Mouse (Mus musculus) heart, adult 18-20 months (tissue): Measurements from ENCODE around the gene Mmp14. TPM values are rescaled to one million over a fixed set of nuclear protein-coding genes. Genes with fewer than 3 reads are reported as not detected.
A peak's percentile ranks its signal among the peaks of the same experiment; 100 is the strongest.

Experiments used
- DNase-seq, 2 experiments: peaks; one replicate each; pipeline ENCODE4 v3.0.0; 2021 to 2022; ENCODE audit warnings: mixed read lengths in 1 of 2
- total RNA-seq, 2 experiments: library from RNA; stranded (reverse); gene quantifications; 2 replicates each; pipeline ENCODE4 v1.2.3; 2021

Gene Mmp14
- total RNA-seq, 2 experiments from 2014 or later, result 12.4 to 15.3 TPM

DNA sequence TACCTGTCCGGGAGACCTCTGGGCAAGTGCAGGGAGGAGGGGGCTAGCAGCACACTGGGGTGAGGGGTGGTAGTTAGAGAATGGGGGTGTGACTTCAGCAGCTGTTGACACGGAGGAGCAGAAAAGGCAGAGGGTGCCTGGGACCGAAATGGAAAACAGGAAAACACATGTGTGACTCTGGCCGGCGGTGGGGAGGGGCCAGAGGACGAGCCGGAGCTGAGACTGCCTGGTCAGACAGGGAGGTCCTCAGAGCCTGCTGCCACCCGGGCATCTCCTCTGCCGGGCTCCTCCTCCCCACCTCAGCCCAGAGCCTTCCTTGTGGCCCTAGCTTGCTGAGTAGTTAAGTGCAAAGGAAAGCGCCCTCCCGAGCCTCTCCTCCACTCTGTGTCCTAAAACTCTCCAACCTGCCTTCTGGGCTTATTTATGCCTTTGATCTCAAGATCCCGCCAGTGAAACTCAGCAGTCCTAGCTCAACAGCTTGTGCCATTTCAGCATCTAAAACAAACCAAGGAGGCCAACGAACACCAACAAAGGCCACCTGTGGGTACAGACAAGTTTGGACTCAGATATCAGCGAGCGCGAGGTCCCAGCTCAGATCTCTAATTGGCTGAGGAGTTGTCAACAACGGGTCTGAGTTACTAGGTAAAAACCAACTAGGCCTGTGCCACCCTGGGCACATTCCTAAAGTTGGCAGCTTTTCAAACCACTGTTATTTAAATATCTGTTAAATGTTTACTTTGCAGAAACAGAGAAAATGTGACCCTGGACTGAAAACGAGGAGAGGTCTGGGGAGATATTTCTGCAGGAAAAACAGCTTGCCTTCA, 17.3 kb upstream of the Mmp14 start:
- DNase-seq, result peak in 1 of 2 experiments; percentile 37

DNA sequence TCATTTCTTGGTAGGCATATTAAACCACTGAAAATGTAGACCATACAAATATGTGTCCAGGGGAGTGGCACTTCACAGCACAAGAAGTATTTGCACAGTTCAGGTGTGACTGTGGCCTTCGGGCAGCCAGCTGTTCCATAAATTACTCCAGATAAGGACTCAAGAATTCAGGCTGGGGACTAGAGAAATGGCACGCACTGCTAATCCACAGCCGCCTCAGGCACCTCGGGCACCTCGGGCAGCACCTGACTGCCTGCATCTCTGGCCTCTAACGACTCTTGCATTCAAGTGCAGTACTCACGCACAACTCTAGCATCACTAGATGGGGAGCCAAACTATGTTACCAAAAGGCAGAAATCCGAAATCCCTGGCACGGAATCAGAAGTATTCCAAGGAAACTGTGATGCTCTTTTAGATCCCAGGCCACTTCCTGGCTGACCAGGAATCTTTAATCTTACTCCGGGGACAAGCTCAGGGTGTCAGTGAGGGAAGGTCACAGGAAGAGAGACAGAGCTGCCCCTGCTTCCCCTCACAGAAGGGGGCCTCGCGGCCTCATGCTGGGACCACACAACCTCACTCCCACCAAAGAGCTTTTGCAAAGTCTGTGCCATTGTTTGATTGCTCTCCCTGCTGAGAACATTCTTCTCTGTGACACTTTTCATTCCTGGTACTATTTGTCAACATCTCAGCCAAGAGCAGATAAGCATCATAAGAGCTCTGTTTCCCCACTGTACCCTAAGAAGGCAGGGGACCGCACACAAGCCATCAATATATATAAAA, 16.0 kb upstream of the Mmp14 start:
- no peak for DNase-seq

DNA sequence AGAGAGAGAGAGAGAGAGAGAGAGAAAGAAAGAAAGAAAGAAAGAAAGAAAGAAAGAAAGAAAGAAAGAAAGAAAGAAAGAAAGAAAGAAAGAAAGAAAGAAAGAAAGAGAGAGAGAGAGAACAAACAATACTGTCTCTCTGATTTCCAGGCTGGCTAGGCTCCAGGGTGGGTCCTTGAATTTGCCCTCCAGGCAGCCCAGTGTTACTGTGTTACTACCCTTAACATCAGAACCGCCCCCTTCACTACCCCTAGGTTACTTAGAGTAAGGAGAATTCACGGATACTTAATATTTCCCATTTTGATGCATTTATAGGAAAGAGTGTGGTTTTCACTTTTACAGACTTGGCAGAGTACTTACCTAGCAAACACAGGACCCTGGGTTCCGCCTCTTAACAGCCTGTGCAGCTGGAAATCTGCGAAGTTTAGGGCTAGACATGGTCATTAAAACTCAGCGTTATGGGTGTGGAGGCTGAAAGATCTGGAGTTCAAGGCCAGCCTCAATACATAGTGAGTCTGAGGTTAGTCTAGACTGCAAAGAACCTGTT, 15.1 kb upstream of the Mmp14 start:
- DNase-seq, result no peak

DNA sequence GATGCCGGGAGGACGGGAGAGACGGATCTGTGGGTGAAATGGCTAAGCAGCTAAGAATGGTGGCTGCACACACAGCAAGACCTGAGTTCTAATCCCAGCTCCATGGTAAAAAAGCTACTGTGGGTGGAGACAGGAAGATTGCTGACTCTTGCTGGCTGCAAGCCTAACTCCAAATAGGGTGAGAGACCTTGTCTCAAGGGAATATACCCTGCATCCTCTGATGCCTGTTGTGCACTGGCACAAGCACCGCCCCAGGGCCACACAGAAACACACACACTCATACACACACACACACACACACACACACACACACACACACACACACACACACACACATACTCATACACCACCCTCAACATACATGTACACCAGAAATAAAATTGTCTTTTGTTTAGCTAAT, 14.6 kb upstream of the Mmp14 start:
- no peak for DNase-seq

DNA sequence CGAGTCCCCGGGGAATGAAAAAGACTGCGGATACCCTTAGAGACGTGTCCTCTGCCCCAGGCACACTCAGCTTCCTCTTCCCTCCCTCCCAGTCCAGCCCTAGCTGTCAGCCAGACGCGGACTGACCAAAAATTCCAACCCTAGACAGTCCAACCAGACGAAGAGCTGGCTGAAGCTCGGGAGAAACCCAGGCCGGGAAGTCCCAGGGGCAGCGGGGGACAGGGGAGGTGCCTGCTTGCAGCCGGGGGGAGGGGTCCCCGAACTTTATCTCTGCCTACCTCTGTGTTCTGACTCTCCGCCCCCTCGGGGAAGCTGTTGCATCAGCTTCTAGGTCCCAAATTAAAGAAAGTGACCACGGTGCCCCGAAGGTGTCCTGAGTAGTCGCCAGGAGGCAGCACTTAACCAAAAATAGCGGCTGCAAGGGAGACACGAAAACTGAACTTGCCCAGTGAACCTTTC, 13.8 kb upstream of the Mmp14 start, which contains the start of gene Slc7a7:
Gene Slc7a7 (minus strand): TSS at position 158 of the 459 bp plus-strand sequence.
- DNase-seq, result peak in 1 of 2 experiments; percentile 35

DNA sequence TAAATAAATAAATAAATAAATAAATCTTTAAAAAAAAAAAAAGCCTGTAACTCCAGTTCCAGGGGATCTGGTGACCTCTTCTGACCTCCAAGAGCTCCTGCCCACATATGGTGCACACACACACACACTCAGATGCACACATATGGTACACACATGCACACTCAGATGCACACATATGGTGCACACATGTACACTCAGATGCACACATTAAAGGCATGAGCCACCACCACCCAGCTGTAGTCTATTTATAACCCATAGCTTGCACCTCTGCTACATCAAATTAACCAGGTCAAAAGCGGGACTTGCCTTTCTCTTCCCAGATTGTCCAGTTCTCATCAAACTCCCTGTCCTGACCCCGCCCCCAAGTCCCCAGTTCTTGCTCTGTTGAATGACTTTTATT, 10.4 kb upstream of the Mmp14 start:
- DNase-seq, result no peak

DNA sequence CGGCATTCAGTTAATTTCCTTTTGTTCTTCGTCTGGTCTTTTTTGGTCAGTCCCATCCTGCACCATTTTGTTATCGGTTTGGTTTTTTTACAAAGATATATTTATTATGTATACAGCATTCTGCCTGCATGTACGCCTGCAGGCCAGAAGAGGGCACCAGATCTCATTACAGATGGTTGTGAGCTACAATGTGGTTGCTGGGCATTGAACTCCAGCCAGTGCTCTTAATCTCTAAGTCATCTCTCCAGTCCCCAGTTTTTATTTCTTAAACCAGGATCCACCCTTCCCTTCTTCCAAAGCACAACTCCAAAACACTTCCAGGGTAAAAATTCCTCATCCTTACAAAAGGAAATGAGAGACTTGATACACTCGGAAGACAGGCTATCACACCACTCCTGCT, 8.0 kb upstream of the Mmp14 start:
- DNase-seq, result no peak

DNA sequence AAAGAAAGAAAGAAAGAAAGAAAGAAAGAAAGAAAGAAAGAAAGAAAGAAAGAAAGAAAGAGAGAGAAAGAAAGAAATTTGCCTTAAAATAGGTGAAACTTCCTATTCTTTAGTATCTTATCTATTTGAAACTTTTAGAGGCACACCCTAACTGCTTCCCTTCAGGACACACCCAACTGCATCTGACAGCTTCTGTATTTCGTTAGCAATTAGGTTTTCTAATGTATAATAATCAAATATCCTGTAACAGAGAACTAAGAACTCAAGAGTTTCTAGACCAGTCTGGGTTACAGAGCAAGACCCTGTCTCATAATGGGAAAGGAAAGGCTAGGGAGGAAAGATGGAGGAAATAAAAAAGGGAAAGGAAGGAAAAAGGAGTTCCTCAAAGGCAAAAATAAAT, 6.8 kb upstream of the Mmp14 start:
- no peak for DNase-seq

DNA sequence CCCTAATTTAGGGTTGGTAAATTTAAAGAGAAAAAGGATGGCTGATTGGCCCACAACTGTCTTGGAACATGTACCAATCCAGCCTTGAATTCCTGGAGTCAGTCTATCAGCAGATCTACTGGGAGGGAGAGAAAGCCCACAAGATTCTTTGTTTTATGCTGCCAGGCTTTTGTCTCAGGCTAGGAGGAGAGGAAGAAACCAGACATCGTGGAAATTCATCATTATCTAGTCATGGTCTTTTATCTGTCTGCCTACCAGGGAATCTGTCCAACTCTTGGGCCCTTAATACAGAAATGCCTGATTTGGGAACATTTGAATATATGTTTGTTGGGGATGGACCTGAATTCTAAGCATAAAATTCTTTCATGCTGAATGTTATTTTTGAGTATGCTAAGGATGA, 5.9 kb upstream of the Mmp14 start:
- no peak for DNase-seq

DNA sequence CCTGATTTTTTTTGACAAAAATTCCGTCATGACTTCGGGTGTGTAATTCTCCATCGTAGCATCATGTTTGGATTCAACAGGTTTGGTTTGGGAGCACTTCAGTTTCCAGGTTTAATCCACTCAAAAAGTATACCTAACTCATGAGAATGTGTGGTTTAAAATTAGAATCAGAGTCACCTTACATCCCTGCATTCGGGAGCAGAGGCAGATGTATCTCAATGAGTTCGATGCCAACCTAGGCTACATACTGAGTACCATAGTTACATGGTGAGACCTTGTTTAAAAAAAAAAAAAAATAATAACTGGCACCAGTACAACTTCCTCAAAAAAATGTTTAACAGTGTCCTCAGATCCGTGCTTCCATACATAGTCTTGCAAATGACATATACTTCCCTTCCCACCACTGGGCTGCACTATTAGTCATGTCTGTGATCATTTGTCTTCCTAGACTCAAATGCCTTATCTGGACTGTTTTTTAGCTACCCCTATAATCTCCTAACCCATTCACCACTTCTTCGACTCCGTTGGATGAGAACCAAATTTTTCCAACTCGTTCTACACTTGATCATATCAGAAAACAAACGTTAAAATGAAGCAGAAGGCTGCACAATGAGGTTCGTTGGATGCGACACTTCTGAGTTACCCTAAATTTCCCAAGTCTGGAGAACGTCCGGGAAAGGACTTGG, 5.3 kb upstream of the Mmp14 start:
- no peak for DNase-seq

DNA sequence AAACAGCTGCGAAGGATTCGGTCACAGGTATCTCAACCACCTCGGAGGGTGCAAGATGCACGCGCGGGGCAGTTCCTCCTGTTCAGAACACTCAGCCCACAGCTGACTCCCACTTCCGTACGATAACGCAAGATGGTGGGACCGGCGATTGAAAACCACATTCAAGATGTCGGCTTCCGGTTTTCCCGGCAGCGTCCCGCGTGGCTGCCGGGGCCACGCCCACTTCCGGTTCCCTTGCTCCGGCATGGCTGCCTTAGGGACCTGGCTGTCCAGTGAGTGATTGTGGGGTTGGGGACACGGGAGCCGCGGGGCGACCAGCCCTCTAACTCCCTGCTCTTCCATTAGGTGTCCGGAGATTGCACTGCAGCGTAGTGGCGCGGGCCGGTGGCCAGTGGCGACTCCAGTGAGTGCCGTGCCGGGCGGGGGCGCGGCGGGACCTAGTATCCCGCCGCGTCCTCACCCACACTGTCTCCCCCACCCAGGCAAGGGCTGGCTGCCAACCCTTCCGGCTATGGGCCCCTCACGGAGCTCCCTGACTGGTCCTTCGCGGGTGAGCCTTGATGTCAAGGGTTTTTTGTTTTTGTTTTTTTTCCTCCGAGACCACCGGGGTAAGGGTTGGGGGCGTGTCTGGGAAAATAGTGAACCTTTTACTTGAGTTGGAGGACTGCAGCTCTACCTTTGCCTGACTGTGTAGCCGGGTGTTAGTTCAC, 4.6 kb upstream of the Mmp14 start, which contains the start of gene Mrpl52:
Gene Mrpl52 (plus strand): TSS at position 221 of the 710 bp plus-strand sequence.
- DNase-seq, result peak; percentile 94 to 95

DNA sequence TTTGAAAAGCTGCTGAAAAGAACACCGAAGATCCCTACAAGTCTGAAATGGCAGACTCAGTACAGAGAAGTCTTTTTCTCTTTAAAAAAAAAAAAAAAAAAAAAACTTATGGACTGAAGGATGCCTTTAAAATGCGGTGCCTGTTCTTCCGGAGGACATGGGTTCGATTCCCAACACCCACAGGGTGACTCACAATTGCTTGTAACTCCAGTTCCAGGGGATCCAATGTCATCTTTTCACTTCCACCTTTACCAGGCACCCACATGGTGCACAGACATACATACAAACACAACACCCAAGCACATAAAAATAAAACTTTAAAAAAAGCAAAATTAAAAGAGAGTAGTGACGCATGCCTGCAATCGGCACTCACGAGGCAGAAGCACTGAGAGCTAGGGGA, 3.7 kb upstream of the Mmp14 start:
- no peak for DNase-seq

DNA sequence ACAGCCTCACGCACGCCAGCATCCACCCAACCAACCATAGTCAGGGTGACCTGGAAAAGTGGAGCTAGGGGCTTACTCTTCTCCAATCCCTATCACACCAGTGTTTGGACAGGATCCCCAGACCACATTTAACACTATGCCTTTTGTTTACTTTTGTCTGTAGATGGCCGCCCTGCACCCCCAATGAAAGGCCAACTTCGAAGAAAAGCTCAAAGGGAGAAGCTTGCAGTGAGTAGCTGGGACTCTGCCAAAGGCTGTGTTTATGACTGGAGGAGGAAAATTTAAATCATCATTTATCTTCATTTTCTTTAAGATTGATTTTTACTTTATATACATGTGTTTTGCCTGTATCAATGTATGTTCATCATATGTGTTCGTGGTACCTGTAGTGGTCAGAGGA, 3.0 kb upstream of the Mmp14 start:
- no peak for DNase-seq

DNA sequence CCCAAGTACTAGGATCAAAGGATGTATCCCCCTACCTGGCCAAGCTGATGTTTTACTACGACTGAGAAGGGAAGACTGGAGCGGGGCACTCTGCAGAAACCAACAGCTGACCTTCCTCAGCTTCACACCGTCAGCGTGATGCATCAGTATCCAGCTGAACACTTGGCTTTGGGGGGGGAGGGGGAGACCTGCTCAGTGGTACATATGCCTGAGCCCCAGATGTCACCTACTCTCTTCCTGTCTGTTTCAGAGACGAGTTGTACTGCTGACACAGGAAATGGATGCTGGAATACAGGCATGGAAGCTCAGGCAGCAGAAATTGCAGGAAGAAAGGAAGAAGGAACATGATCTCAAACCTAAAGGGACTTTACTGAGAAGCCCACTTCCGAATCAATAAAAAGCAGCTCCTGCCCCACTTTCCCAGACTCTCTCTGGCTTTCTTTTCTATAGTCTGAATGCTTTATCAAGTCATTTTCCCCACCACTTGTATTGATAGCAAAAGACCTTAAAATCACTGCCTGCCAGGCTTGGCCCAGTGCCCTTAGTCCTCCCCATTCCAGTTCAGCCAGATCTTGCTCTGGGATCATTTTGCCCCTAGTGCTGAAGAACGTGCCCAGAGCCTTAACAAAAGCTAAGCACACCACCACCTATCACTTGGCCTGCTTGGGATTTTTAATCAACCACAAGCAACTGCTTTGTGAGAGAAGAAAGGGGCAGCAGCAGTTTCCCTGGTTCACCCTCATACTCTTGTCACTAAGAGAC, 1.9 kb upstream of the Mmp14 start:
- DNase-seq, result no peak

DNA sequence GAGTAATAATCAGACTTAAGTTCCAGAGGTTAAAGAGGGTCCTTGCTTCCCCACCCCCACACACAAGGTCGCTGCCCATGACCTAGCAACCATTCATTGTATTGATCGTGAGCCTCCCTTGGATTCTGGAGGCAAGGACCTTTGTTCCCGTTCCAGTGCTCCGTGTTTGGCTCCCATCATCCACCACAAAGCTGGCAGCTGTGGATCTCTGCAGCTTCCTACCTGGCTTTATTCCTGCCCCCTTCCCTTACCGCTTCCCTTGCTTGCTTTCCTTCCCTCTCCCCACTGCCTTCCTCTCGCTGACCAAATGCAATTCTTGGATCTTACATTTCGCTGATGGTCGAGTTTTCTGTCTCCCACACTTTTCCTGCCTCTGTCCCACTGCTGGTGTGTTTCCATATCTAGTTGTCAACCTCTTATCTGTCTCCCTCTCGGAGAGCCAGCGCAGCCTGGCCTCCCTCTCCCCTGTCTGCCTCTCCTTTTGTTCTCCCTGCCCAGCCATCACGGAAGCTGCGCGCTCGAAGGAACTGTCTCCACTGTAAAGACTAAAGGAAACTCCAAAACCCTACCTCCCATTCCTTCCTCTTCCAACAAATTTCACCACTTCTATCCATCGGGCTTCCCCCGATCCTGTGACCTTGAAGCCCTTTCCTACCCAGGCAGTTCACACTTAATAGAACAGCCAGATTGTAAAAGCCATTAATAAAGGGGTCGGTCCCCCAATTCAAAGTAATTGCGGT, 836 bp upstream of the Mmp14 start:
- DNase-seq, result peak in 1 of 2 experiments; percentile 40

DNA sequence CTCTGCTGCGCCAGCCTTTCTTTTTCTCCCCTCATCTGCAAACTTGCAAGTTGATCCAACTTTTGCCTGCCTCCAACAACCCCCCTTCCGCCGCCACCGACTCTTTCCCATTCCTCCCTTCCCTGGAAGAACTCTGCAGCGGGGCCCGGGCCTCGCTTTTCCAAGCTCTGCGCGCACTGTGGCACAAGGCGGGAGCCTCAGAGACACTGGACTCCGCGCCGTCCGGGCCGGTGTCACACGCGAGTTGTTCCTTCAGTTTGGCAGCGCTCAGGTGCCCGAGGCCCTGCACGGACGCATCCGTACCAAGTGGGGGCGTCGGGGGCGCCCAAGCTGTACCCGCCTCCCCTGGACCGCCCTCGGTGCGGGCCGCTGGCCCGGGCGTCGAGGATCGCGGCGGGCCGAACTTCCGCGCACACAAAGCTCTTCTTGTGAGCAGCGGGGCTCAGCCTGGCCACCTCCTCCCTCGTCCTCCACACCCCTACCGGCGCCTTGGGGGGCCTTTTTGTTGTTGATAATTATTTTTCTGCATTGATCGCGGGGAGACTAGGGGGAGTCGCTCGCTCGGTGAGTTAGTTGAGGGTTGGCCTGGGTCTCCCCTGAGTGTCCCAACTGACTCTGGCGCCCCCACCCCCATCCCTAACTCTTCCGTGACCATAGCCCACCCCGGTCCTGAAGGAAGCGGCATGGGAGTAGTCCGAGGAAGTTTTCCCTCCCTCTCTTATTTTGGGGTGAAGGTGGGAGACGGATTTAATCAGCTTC, 845 bp downstream of the Mmp14 start:
- peak in 1 of 2 experiments; percentile 53 for DNase-seq

DNA sequence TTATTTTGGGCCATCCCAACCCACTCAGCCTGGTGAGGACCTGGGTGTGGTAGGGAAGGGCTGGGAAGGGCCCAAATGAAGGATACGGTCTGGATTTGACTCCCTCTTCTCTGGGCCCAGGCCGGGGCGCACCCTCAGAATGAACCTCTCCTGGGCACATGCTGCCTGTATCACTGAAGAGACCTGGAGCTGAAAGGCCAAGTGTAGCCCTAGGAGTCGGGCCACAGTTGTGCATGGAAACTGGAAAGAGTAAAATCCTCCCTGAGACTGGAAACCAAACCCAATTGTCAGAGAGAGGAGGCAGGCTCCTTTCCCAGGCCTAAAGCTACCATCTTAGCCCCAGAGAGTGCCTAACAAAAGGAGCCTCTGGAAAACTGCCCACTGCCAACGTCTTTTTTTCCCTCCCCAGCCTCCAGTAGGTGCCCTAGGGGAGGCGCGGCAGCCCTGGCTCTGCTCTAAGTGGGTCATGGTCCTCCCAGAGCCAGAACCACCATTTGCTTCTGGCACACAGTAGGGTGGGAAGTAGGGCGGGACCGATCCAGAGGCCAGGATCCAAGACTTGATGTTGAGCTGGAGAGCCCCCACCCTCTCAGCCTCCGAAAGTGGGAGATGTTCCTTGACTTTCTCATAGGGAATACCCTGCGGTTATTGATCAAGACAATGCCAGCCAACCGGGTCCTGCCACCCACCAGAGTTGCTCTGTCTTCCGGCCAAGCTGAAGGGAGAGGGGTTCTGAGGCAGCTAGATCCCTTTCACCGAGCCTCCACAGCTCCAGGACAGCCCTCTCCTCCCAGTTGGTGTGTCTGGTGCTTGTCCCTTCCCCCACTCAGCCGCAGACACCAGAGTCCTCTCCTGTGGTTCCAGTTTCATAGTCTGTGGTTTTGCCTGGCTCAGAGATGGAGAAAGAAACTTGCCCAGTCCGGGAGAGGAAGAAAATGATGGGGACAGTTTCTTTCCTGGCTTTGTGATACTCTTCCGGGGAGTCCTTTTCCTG, 1.7 kb downstream of the Mmp14 start:
- peak; percentile 40 to 51 for DNase-seq

DNA sequence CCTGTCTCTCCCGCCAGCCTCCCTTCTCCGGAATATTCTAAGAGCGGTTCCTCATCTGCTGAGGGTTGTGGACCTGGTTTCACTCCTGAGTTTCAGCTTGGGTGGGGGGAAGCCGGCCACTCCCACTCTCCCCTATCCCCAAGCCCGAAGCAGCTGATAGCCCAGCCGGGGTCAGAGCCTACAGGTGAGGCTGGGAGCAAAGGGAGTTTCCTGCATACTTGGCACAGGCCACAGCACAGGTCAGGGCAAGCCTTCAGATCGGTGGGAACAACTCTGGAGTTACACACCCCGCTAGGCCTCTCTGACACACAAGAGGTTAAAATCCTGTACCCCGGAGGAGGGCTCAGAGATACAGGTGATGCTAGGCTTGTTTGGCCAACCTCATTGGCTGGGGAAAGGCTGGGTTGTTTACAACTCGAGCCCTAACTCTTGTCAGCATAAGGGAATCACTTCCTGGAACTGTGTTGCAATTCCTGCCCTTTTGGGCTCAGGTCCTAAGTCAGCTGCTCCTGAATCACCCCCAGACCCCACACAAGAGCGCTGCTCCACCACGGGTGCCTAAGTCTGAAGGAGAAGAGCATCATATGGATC, 2.6 kb downstream of the Mmp14 start:
- DNase-seq, result peak; percentile 50 to 54
